Mouse (Mus musculus): ENCODE data around the gene 2310011J03Rik. TPM values are rescaled to one million over a fixed set of nuclear protein-coding genes. Genes with fewer than 3 reads are reported as not detected.

Gene 2310011J03Rik
- polyA plus RNA-seq, 1 experiment: 40.6 TPM

GRCm38 (mm10) chr10:80276238-80276637 lies 44.1 kb downstream of the 2310011J03Rik start:
- Histone ChIP-seq H3K4me1 (ENCODE audit: control insufficient read depth, insufficient read depth, insufficient read length) (peaks cover 11% of the 10 kb centered on the region; the same call in 1 of the 2 replicates), H3K27me3 (ENCODE audit: control insufficient read depth, insufficient read depth, low read length) (no peaks in the 10 kb centered on the region), H3K36me3 (ENCODE audit: control insufficient read depth, insufficient read depth, low read length) (peaks cover 50% of the 10 kb centered on the region), H3K4me3 (ENCODE audit: extremely low read depth, insufficient read depth, insufficient read length) (no peak overlapping the region), H3K27ac (ENCODE audit: insufficient read depth, low read length) (no peak overlapping the region)
- DNase-seq (ENCODE audit: low read depth in 1 of 2, low spot score in 2 of 2): no peak
- TF ChIP-seq POLR2A (IDR thresholded peaks at IDR 0.05; ENCODE audit: low read depth, low read length) (no peak), CTCF (IDR thresholded peaks at IDR 0.05; ENCODE audit: extremely low read depth, insufficient read depth, insufficient read length, insufficient replicate concordance) (no peak)
- 90% methylated on average over 5 of the region's 5 CpGs for WGBS

- DNase-seq (ENCODE audit: low read depth in 1 of 2, low spot score in 2 of 2): no peak
- 84% methylated on average over 3 of the region's 3 CpGs for whole genome bisulfite sequencing
- no peak overlapping the region for H3K4me3 ChIP-seq (ENCODE audit: extremely low read depth, insufficient read depth, insufficient read length)
- peaks cover 34% of the 10 kb centered on the region for H3K36me3 ChIP-seq (ENCODE audit: control insufficient read depth, insufficient read depth, low read length)
- no peaks in the 10 kb centered on the region for H3K27me3 ChIP-seq (ENCODE audit: control insufficient read depth, insufficient read depth, low read length)
- no peak overlapping the region for H3K27ac ChIP-seq (ENCODE audit: insufficient read depth, low read length)
- TF ChIP-seq CTCF (IDR thresholded peaks at IDR 0.05; ENCODE audit: extremely low read depth, insufficient read depth, insufficient read length, insufficient replicate concordance): no peak
- TF ChIP-seq POLR2A (IDR thresholded peaks at IDR 0.05; ENCODE audit: low read depth, low read length): no peak
- peaks cover 25% of the 10 kb centered on the region; the same call in 1 of the 2 replicates for H3K4me1 ChIP-seq (ENCODE audit: control insufficient read depth, insufficient read depth, insufficient read length)
These were observed 46.5 kb downstream of the 2310011J03Rik start for GRCm38 (mm10) chr10:80273847-80274246.

- H3K36me3 ChIP-seq (ENCODE audit: control insufficient read depth, insufficient read depth, low read length): peaks cover 17% of the 10 kb centered on the region
- DNase-seq (ENCODE audit: low read depth in 1 of 2, low spot score in 2 of 2): no peak
- H3K27ac ChIP-seq (ENCODE audit: insufficient read depth, low read length): peak overlapping the region; percentile 45
- peaks cover 34% of the 10 kb centered on the region; the same call in 1 of the 2 replicates for H3K4me1 ChIP-seq (ENCODE audit: control insufficient read depth, insufficient read depth, insufficient read length)
- no peaks in the 10 kb centered on the region for H3K27me3 ChIP-seq (ENCODE audit: control insufficient read depth, insufficient read depth, low read length)
- no peak overlapping the region for H3K4me3 ChIP-seq (ENCODE audit: extremely low read depth, insufficient read depth, insufficient read length)
- TF ChIP-seq CTCF (IDR thresholded peaks at IDR 0.05; ENCODE audit: extremely low read depth, insufficient read depth, insufficient read length, insufficient replicate concordance) (no peak), POLR2A (IDR thresholded peaks at IDR 0.05; ENCODE audit: low read depth, low read length) (no peak)
- WGBS: 68% methylated on average over 8 of the region's 8 CpGs
These were observed 48.3 kb downstream of the 2310011J03Rik start for GRCm38 (mm10) chr10:80271870-80272585.

GRCm38 (mm10) chr10:80271186-80271843 lies 49.0 kb downstream of the 2310011J03Rik start:
- H3K4me3 ChIP-seq (ENCODE audit: extremely low read depth, insufficient read depth, insufficient read length): no peak overlapping the region
- peaks cover 12% of the 10 kb centered on the region; the same call in 1 of the 2 replicates for H3K36me3 ChIP-seq (ENCODE audit: control insufficient read depth, insufficient read depth, low read length)
- WGBS: 20% methylated on average over 5 of the region's 5 CpGs
- H3K27ac ChIP-seq (ENCODE audit: insufficient read depth, low read length): peak overlapping the region; percentile 45
- peaks cover 34% of the 10 kb centered on the region; the same call in 1 of the 2 replicates for H3K4me1 ChIP-seq (ENCODE audit: control insufficient read depth, insufficient read depth, insufficient read length)
- no peaks in the 10 kb centered on the region for H3K27me3 ChIP-seq (ENCODE audit: control insufficient read depth, insufficient read depth, low read length)
- no peak for TF ChIP-seq POLR2A (IDR thresholded peaks at IDR 0.05; ENCODE audit: low read depth, low read length)
- TF ChIP-seq CTCF (IDR thresholded peaks at IDR 0.05; ENCODE audit: extremely low read depth, insufficient read depth, insufficient read length, insufficient replicate concordance): no peak
- no peak for DNase-seq (ENCODE audit: low read depth in 1 of 2, low spot score in 2 of 2)

GRCm38 (mm10) chr10:80270734-80271181 lies 49.6 kb downstream of the 2310011J03Rik start:
- Histone ChIP-seq H3K4me1 (ENCODE audit: control insufficient read depth, insufficient read depth, insufficient read length) (peaks cover 34% of the 10 kb centered on the region; the same call in 1 of the 2 replicates), H3K27me3 (ENCODE audit: control insufficient read depth, insufficient read depth, low read length) (no peaks in the 10 kb centered on the region), H3K4me3 (ENCODE audit: extremely low read depth, insufficient read depth, insufficient read length) (no peak overlapping the region), H3K36me3 (ENCODE audit: control insufficient read depth, insufficient read depth, low read length) (peaks cover 9% of the 10 kb centered on the region; the same call in 1 of the 2 replicates), H3K27ac (ENCODE audit: insufficient read depth, low read length) (peak overlapping the region; percentile 45)
- 40% methylated on average over 6 of the region's 6 CpGs for WGBS
- TF ChIP-seq POLR2A (IDR thresholded peaks at IDR 0.05; ENCODE audit: low read depth, low read length) (no peak), CTCF (IDR thresholded peaks at IDR 0.05; ENCODE audit: extremely low read depth, insufficient read depth, insufficient read length, insufficient replicate concordance) (no peak)
- no peak for DNase-seq (ENCODE audit: low read depth in 1 of 2, low spot score in 2 of 2)

GRCm38 (mm10) chr10:80270099-80270498 lies 50.2 kb downstream of the 2310011J03Rik start:
- H3K36me3 ChIP-seq (ENCODE audit: control insufficient read depth, insufficient read depth, low read length): peaks cover 7% of the 10 kb centered on the region; the same call in 1 of the 2 replicates
- H3K27me3 ChIP-seq (ENCODE audit: control insufficient read depth, insufficient read depth, low read length): no peaks in the 10 kb centered on the region
- TF ChIP-seq POLR2A (IDR thresholded peaks at IDR 0.05; ENCODE audit: low read depth, low read length) (no peak), CTCF (IDR thresholded peaks at IDR 0.05; ENCODE audit: extremely low read depth, insufficient read depth, insufficient read length, insufficient replicate concordance) (no peak)
- no peak overlapping the region for H3K27ac ChIP-seq (ENCODE audit: insufficient read depth, low read length)
- DNase-seq (ENCODE audit: low read depth in 1 of 2, low spot score in 2 of 2): no peak
- 55% methylated on average over 2 of the region's 2 CpGs for WGBS
- peaks cover 34% of the 10 kb centered on the region; the same call in 1 of the 2 replicates for H3K4me1 ChIP-seq (ENCODE audit: control insufficient read depth, insufficient read depth, insufficient read length)
- H3K4me3 ChIP-seq (ENCODE audit: extremely low read depth, insufficient read depth, insufficient read length): no peak overlapping the region

Other genes starting within 250 kb of the 2310011J03Rik start
- gene Sbno2, start 215.0 kb downstream of the 2310011J03Rik start, polyA plus RNA-seq (2012; rRNA removed): 95.0 and 122 TPM in 2 replicates
- gene Stk11, start 204.7 kb downstream of the 2310011J03Rik start, polyA plus RNA-seq (2012; rRNA removed): 120 and 144 TPM in 2 replicates
- 592 and 782 TPM in 2 replicates for gene Atp5d, start 181.9 kb downstream of the 2310011J03Rik start, polyA plus RNA-seq (2012; rRNA removed)
- 11.9 and 13.4 TPM in 2 replicates for gene Cbarp, start 179.7 kb downstream of the 2310011J03Rik start, polyA plus RNA-seq (2012; rRNA removed)
- gene Midn, start 172.3 kb downstream of the 2310011J03Rik start, polyA plus RNA-seq (2012; rRNA removed): 128 and 157 TPM in 2 replicates
- 144 and 151 TPM in 2 replicates for gene Cirbp, start 154.6 kb downstream of the 2310011J03Rik start, polyA plus RNA-seq (2012; rRNA removed)
- gene 1600002K03Rik, start 147.6 kb downstream of the 2310011J03Rik start, polyA plus RNA-seq (2012; rRNA removed): 10.8 TPM in 2 replicates
- gene Efna2, start 141.1 kb downstream of the 2310011J03Rik start, polyA plus RNA-seq (2012; rRNA removed): 1.3 and 1.8 TPM in 2 replicates
- 35.1 and 42.8 TPM in 2 replicates for gene Mum1, start 94.1 kb downstream of the 2310011J03Rik start, polyA plus RNA-seq (2012; rRNA removed)
- 314 and 402 TPM in 2 replicates for gene Ndufs7, start 71.4 kb downstream of the 2310011J03Rik start, polyA plus RNA-seq (2012; rRNA removed)
- gene Gamt, start 59.5 kb downstream of the 2310011J03Rik start, polyA plus RNA-seq (2012; rRNA removed): 19.7 and 23.5 TPM in 2 replicates
- gene Dazap1, start 59.1 kb downstream of the 2310011J03Rik start, polyA plus RNA-seq (2012; rRNA removed): 66.8 and 74.5 TPM in 2 replicates
- 2,107 and 2,204 TPM in 2 replicates for gene Rps15, start 28.1 kb downstream of the 2310011J03Rik start, polyA plus RNA-seq (2012; rRNA removed)
- 0.68 and 1.00 TPM in 2 replicates for gene Apc2, start 24.6 kb downstream of the 2310011J03Rik start, polyA plus RNA-seq (2012; rRNA removed)
- 6.2 and 10.0 TPM in 2 replicates for gene Pcsk4, start 9.0 kb upstream of the 2310011J03Rik start, polyA plus RNA-seq (2012; rRNA removed)
- gene Reep6, start 9.4 kb upstream of the 2310011J03Rik start, polyA plus RNA-seq (2012; rRNA removed): 2.1 and 2.5 TPM in 2 replicates
- 8.8 and 14.3 TPM in 2 replicates for gene Adamtsl5, start 27.9 kb upstream of the 2310011J03Rik start, polyA plus RNA-seq (2012; rRNA removed)
- gene Plk5, start 35.9 kb upstream of the 2310011J03Rik start, polyA plus RNA-seq (2012; rRNA removed): 0.04 TPM in 1 of 2 replicates, not detected in the other
- 13.4 and 22.6 TPM in 2 replicates for gene Mex3d, start 67.1 kb upstream of the 2310011J03Rik start, polyA plus RNA-seq (2012; rRNA removed)
- gene Mbd3, start 79.0 kb upstream of the 2310011J03Rik start, polyA plus RNA-seq (2012; rRNA removed): 110 and 124 TPM in 2 replicates
- gene Uqcr11, start 86.3 kb upstream of the 2310011J03Rik start, polyA plus RNA-seq (2012; rRNA removed): 399 and 753 TPM in 2 replicates
- gene Tcf3, start 113.1 kb upstream of the 2310011J03Rik start, polyA plus RNA-seq (2012; rRNA removed): 173 and 240 TPM in 2 replicates
- gene Onecut3, start 174.3 kb upstream of the 2310011J03Rik start, polyA plus RNA-seq (2012; rRNA removed): not detected in 2 replicates
- 0.01 and 0.04 TPM in 2 replicates for gene Atp8b3, start 218.6 kb upstream of the 2310011J03Rik start, polyA plus RNA-seq (2012; rRNA removed)
- 78.0 and 95.1 TPM in 2 replicates for gene Rexo1, start 241.0 kb upstream of the 2310011J03Rik start, polyA plus RNA-seq (2012; rRNA removed)

Measured in spleen, adult 2 months (tissue).